Mouse (Mus musculus) urinary bladder, postnatal 4 days (tissue): ENCODE results near the gene Cers6.

Source experiments
- DNase-seq, 2 experiments: peaks; one replicate each; pipeline ENCODE4 v3.0.0; 2021 to 2022; ENCODE audit warnings: low spot score in 2 of 2

The Cers6 gene

GRCm38 (mm10) chr2:69156283-69156682 is 295.0 kb downstream of the Cers6 start:
- DNase-seq: no peak

GRCm38 (mm10) chr2:69158907-69159306 is 297.7 kb downstream of the Cers6 start:
- DNase-seq: no peak
